Mouse (Mus musculus) lung, postnatal 0 days (tissue): ENCODE data around the gene Gm49450. TPM values are rescaled to one million over a fixed set of nuclear protein-coding genes. Genes with fewer than 3 reads are reported as not detected.

Experiments used
- ATAC-seq: fragments of 200-750 bp; cut with Nextera tagmentation; 2 replicates; pipeline ENCODE4 v1.8.0; 2017; ENCODE audit warnings: moderate library complexity
- DNase-seq: peaks from one replicate; pipeline ENCODE4 v3.0.0-alpha.2; 2016; ENCODE audit warnings: low spot score
- H3K27ac ChIP-seq: fragments of 300-500 bp; sonication (generic); 2 replicates; pipeline ENCODE4 v1.5.1; 2014; ENCODE audit warnings: antibody characterized with exemption, mild to moderate bottlenecking, low read length, mixed read lengths
- H3K27me3 ChIP-seq: fragments of 300-500 bp; sonication (generic); replicated peaks from 2 replicates; pipeline ENCODE4 v1.6.1; 2014; ENCODE audit warnings: low read length, mixed read lengths; ENCODE audit not compliant: insufficient read depth
- H3K36me3 ChIP-seq: fragments of 300-500 bp; sonication (generic); 2 replicates; pipeline ENCODE4 v1.6.1; 2014; ENCODE audit warnings: low read length, mixed read lengths; ENCODE audit not compliant: insufficient read depth
- H3K4me1 ChIP-seq: fragments of 300-500 bp; sonication (generic); 2 replicates; pipeline ENCODE4 v1.6.1; 2014; ENCODE audit warnings: antibody characterized with exemption, low read depth, low read length, mixed read lengths; ENCODE audit not compliant: insufficient read depth
- H3K4me2 ChIP-seq: fragments of 300-500 bp; sonication (generic); replicated peaks from 2 replicates; pipeline ENCODE4 v1.6.1; 2014; ENCODE audit warnings: low read depth, mild to moderate bottlenecking, low read length, moderate library complexity, mixed read lengths
- H3K4me3 ChIP-seq: fragments of 300-500 bp; sonication (generic); 2 replicates; pipeline ENCODE4 v1.5.1; 2014; ENCODE audit warnings: low read depth, low read length
- H3K9ac ChIP-seq: fragments of 300-500 bp; sonication (generic); replicated peaks from 2 replicates; pipeline ENCODE4 v1.6.1; 2014; ENCODE audit warnings: low read depth, mild to moderate bottlenecking
- H3K9me3 ChIP-seq: fragments of 300-500 bp; sonication (generic); 2 replicates; pipeline ENCODE4 v1.6.1; 2016; ENCODE audit warnings: low read length, mixed read lengths
- CTCF ChIP-seq: IDR thresholded peaks from 2 replicates; pipeline ENCODE4 v1.5.1; 2016; ENCODE audit warnings: antibody characterized with exemption, mild to moderate bottlenecking
- EP300 ChIP-seq: IDR thresholded peaks from 2 replicates; pipeline ENCODE4 v1.6.1; 2016; ENCODE audit warnings: antibody characterized with exemption, mild to moderate bottlenecking, control low read depth
- WGBS: fragments of 180-500 bp; shearing (Covaris S2); extraction: QIAGEN DNeasy Blood & Tissue Kit; methylation state at CpG from one replicate; pipeline ENCODE4 v1.1.7; 2014; 5-methylcytosine and 5-hydroxymethylcytosine counted together
- polyA plus RNA-seq: library from polyadenylated mRNA; unstranded; fragments of >200 nt; fragmentation: Nextera tagmentation; extraction: Ambion mirVana; gene quantifications from 2 replicates; pipeline ENCODE4 v1.2.1, GENCODE M21; 2015

The Gm49450 gene
- polyA plus RNA-seq, 1 experiment from 2014 or later: not detected

DNA sequence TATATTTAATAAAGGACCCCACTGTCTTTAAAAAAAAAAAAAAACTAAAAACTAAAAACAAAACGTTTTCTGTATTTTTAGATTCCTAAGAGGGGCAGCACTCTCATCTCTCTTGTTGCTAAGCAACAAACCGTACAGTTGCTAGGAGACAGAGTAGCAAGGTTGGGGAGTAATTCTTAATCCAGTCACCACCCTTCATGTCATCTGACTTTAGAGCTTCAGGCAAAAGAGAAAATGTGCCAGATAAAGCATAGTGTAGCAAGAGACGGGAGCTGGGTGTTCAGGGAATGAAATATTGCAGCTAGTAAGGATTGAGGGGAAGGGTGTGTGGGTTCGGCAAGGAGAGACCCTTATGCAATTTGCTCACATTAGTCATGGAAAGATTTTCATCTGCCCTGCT is 17.8 kb upstream of the Gm49450 start:
- 27% methylated on average over 4 of the region's 4 CpGs for WGBS
- H3K36me3 ChIP-seq: no peaks in the 10 kb centered on the region
- H3K27ac ChIP-seq: no peak overlapping the region
- H3K4me3 ChIP-seq: no peak overlapping the region
- H3K9ac ChIP-seq: no peak overlapping the region
- no peak for TF ChIP-seq CTCF
- TF ChIP-seq EP300: no peak
- DNase-seq: no peak
- H3K27me3 ChIP-seq: no peaks in the 10 kb centered on the region
- ATAC-seq: no peak
- no peaks in the 10 kb centered on the region for H3K9me3 ChIP-seq
- no peak overlapping the region for H3K4me2 ChIP-seq
- no peaks in the 10 kb centered on the region for H3K4me1 ChIP-seq

DNA sequence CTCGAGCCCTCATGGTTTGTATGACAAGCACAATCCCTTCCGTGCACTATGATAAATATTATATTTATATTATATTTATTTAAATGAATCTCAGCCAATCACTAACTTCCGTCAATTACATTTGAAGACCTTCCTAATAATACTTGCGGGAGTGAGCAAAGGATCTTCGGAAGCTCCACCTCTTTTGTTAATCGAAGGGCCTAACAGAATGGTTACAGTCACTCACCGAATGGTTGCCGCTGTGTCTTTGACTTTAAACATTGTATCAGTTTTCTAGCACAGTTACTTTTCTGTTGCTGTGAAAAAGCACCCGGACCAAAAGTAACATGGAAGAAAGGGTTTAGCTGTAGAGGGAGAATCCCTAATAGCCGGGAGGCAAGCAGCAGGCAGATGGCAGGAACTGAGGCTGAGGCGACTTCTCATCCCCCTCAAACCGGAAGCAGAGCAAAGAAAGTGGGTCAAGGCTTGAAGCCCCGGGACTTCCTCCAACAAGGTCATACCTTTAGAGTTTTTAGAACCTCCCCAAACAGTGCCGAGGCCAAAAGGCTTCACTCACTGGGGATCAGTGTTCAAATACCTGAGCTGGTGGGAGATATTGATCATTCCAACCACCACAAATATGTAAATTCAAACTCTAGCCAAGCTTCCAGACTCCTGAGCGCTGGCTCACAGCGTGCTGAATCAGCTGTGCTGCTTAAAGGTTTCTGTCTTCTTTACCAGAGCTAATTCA is 16.2 kb upstream of the Gm49450 start:
- Histone ChIP-seq H3K27me3 (no peaks in the 10 kb centered on the region), H3K9ac (no peak overlapping the region), H3K9me3 (no peaks in the 10 kb centered on the region), H3K4me2 (no peak overlapping the region), H3K36me3 (no peaks in the 10 kb centered on the region), H3K27ac (peak overlapping the region; percentile 44; the same call in 1 of the 2 replicates), H3K4me1 (no peaks in the 10 kb centered on the region), H3K4me3 (no peak overlapping the region)
- 21% methylated on average over 16 of the region's 16 CpGs for WGBS
- DNase-seq (peak; percentile 42), ATAC-seq (no peak)
- no peak for TF ChIP-seq EP300
- TF ChIP-seq CTCF: no peak

DNA sequence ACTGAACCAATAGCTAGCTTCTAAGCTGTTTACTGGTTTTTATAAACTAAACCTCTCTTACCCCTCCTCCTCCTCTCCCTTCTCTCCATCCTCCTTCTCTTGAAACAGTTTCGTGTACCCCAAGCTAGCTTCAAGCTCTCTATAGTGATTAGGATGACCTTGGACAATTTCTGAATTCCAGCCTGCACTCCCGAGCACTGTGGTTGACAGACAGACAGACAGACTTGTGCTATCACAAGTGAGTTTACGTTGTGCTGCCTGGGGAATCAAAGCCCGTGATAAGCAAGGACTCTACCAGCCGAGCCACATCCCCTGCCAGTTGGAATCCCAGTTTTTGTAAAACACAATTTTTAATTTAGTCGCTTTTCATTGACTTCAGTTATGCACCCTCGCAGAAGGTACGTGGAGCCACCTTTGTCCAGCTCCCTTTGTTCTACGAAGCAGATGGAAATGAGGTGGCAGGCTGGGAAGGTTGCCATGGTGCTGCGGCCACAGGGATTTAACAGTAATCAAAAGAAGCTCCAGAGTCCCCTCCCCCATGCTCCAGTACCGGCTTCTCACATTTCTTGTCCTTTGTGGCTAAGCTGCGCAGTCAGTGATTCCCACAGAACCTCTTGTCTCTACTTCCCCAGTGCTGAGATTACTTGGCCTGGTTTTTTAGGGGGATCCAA is 15.5 kb upstream of the Gm49450 start:
- H3K36me3 ChIP-seq: no peaks in the 10 kb centered on the region
- no peak overlapping the region for H3K9ac ChIP-seq
- no peak overlapping the region for H3K27ac ChIP-seq
- DNase-seq (peak; percentile 57), ATAC-seq (peak; percentile 50)
- H3K9me3 ChIP-seq: no peaks in the 10 kb centered on the region
- no peaks in the 10 kb centered on the region for H3K27me3 ChIP-seq
- no peak overlapping the region for H3K4me2 ChIP-seq
- no peak overlapping the region for H3K4me3 ChIP-seq
- 20% methylated on average over 12 of the region's 12 CpGs for WGBS
- no peaks in the 10 kb centered on the region for H3K4me1 ChIP-seq
- TF ChIP-seq EP300 (no peak), CTCF (no peak)

DNA sequence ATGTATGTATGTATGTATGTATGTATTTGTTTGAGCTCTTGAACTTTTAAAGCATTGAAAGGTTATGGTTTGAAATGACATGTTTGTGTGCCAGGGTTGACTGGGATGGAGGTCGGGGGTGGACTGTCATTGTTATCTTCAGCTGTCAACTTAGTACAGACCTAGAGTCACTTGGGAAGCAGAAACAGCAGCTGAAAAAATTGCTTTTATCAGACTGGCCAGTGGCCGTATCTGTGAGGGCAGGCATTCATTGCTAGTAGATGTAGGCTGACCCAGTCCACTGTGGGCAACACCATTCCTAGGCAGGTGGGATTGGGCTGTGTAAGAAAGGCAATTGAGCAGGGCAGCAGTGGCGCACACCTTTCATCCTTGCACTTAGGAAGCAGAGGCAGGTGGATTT is 6.2 kb upstream of the Gm49450 start:
- H3K4me2 ChIP-seq: no peak overlapping the region
- no peak for DNase-seq
- no peak overlapping the region for H3K4me3 ChIP-seq
- H3K9me3 ChIP-seq: no peaks in the 10 kb centered on the region
- H3K27me3 ChIP-seq: no peaks in the 10 kb centered on the region
- H3K27ac ChIP-seq: no peak overlapping the region
- ATAC-seq: no peak
- WGBS: 64% methylated on average over 3 of the region's 3 CpGs
- H3K9ac ChIP-seq: no peak overlapping the region
- H3K4me1 ChIP-seq: no peaks in the 10 kb centered on the region
- no peak for TF ChIP-seq CTCF
- TF ChIP-seq EP300: no peak
- no peaks in the 10 kb centered on the region for H3K36me3 ChIP-seq

DNA sequence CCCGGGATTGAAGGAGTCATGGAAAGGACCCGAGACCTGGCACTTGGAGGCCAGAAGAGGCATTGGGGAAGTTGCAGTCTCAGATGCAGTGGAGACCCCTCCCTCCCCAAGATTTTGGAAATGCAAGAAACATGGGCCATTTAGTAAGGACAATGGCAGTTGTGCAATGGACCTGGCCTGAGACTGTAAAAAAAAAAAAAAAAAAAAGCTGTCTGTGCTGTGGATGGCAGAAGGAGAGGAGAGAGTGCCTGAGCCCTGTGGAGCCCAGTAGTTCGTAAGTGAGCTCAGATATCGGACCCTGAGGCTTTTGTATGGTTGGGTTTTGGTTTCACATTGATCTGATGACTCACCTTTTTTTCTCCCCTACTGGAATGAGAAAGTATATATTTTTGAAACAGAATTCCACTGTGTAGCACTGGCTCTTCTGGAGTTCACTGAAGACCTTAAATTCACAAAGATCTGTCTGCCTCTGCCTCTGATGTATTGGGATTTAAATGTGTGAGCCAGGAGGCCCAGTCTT is 5.6 kb upstream of the Gm49450 start:
- TF ChIP-seq EP300: no peak
- no peak for TF ChIP-seq CTCF
- DNase-seq: no peak
- WGBS: 88% methylated on average over 4 of the region's 4 CpGs
- no peak overlapping the region for H3K4me3 ChIP-seq
- no peaks in the 10 kb centered on the region for H3K9me3 ChIP-seq
- H3K4me2 ChIP-seq: no peak overlapping the region
- no peaks in the 10 kb centered on the region for H3K36me3 ChIP-seq
- no peak overlapping the region for H3K9ac ChIP-seq
- no peaks in the 10 kb centered on the region for H3K27me3 ChIP-seq
- H3K27ac ChIP-seq: no peak overlapping the region
- H3K4me1 ChIP-seq: no peaks in the 10 kb centered on the region
- ATAC-seq: no peak

DNA sequence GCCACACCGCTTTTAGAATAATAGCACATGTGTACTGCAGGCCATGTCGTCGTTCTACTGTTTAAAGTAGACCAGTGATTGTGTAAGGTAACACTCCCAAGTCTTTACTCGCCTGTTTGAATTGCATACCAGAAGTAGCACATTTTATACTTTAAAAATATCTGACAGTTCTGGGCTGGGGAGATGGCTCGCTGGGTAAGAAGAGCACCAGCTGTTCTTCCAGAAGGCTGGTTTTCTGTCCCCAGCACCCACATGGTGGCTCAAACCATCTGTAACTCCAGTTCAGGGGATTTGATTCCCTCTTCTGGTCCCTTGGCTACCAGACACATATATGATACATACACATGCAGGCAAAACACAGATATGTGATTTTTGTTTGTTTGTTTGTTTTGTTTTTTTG is 4.1 kb upstream of the Gm49450 start:
- no peak overlapping the region for H3K4me2 ChIP-seq
- TF ChIP-seq CTCF (no peak), EP300 (no peak)
- H3K27ac ChIP-seq: no peak overlapping the region
- ATAC-seq: no peak
- 40% methylated on average over 5 of the region's 5 CpGs for WGBS
- H3K9me3 ChIP-seq: no peaks in the 10 kb centered on the region
- no peaks in the 10 kb centered on the region for H3K36me3 ChIP-seq
- no peaks in the 10 kb centered on the region for H3K4me1 ChIP-seq
- H3K27me3 ChIP-seq: no peaks in the 10 kb centered on the region
- H3K9ac ChIP-seq: no peak overlapping the region
- peak; percentile 46 for DNase-seq
- no peak overlapping the region for H3K4me3 ChIP-seq
